Mouse (Mus musculus): Measurements from ENCODE around the gene Cacna1d. TPM values are rescaled to one million over a fixed set of nuclear protein-coding genes. Genes with fewer than 3 reads are reported as not detected.

Gene Cacna1d
- polyA plus RNA-seq, 1 experiment from 2014 or later = 4.5 TPM

GRCm38 (mm10) chr14:30066752-30067151, 424.5 kb downstream of the Cacna1d start:
- WGBS = 82% methylated on average over 12 of the region's 12 CpGs
- Histone ChIP-seq H3K9ac (no peak overlapping the region), H3K36me3 (no peaks in the 10 kb centered on the region), H3K4me3 (no peak overlapping the region), H3K4me2 (replicated peaks) (no peak overlapping the region), H3K27ac (no peak overlapping the region), H3K4me1 (no peaks in the 10 kb centered on the region), H3K27me3 (no peaks in the 10 kb centered on the region), H3K9me3 (replicated peaks) (no peaks in the 10 kb centered on the region)
- ATAC-seq (ENCODE audit: low FRiP score) = no peak

- Histone ChIP-seq H3K9me3 (replicated peaks) (no peaks in the 10 kb centered on the region), H3K4me3 (no peak overlapping the region), H3K4me2 (replicated peaks) (no peak overlapping the region), H3K36me3 (no peaks in the 10 kb centered on the region), H3K4me1 (no peaks in the 10 kb centered on the region), H3K9ac (no peak overlapping the region), H3K27ac (no peak overlapping the region), H3K27me3 (no peaks in the 10 kb centered on the region)
- WGBS = 83% methylated on average over 2 of the region's 2 CpGs
- ATAC-seq (ENCODE audit: low FRiP score) = no peak
Observed at GRCm38 (mm10) chr14:30064864-30065263, 426.4 kb downstream of the Cacna1d start.

GRCm38 (mm10) chr14:30056031-30056766, 435.1 kb downstream of the Cacna1d start:
- no peaks in the 10 kb centered on the region for H3K36me3 ChIP-seq
- peaks cover 9% of the 10 kb centered on the region; the same call in 1 of the 2 replicates for H3K4me1 ChIP-seq
- H3K4me2 ChIP-seq (replicated peaks) = no peak overlapping the region
- H3K27me3 ChIP-seq = no peaks in the 10 kb centered on the region
- H3K9ac ChIP-seq = no peak overlapping the region
- peak; percentile 86 for ATAC-seq (ENCODE audit: low FRiP score)
- H3K27ac ChIP-seq = 0 out of 2 replicates have a peak overlapping the region, but pooled peaks have one; percentile 0
- H3K4me3 ChIP-seq = no peak overlapping the region
- no peaks in the 10 kb centered on the region; the same call in 1 of the 2 replicates for H3K9me3 ChIP-seq (replicated peaks)
- 54% methylated on average over 13 of the region's 13 CpGs for WGBS

GRCm38 (mm10) chr14:30054922-30055321, 436.3 kb downstream of the Cacna1d start:
- no peaks in the 10 kb centered on the region for H3K36me3 ChIP-seq
- no peak overlapping the region for H3K9ac ChIP-seq
- H3K4me1 ChIP-seq = peaks cover 9% of the 10 kb centered on the region; the same call in 1 of the 2 replicates
- WGBS = 83% methylated on average over 7 of the region's 7 CpGs
- no peaks in the 10 kb centered on the region for H3K27me3 ChIP-seq
- no peak overlapping the region for H3K4me3 ChIP-seq
- no peak for ATAC-seq (ENCODE audit: low FRiP score)
- no peak overlapping the region for H3K4me2 ChIP-seq (replicated peaks)
- H3K27ac ChIP-seq = no peak overlapping the region
- no peaks in the 10 kb centered on the region; the same call in 1 of the 2 replicates for H3K9me3 ChIP-seq (replicated peaks)

GRCm38 (mm10) chr14:30050280-30050679, 441.0 kb downstream of the Cacna1d start:
- Histone ChIP-seq H3K27ac (no peak overlapping the region), H3K9me3 (replicated peaks) (no peaks in the 10 kb centered on the region; the same call in 1 of the 2 replicates), H3K27me3 (no peaks in the 10 kb centered on the region), H3K36me3 (no peaks in the 10 kb centered on the region), H3K4me1 (no peaks in the 10 kb centered on the region), H3K9ac (no peak overlapping the region), H3K4me3 (no peak overlapping the region), H3K4me2 (replicated peaks) (no peak overlapping the region)
- no peak for ATAC-seq (ENCODE audit: low FRiP score)
- 91% methylated on average over 8 of the region's 8 CpGs for WGBS

GRCm38 (mm10) chr14:30048049-30048448, 443.2 kb downstream of the Cacna1d start:
- ATAC-seq (ENCODE audit: low FRiP score) = no peak
- Histone ChIP-seq H3K4me2 (replicated peaks) (no peak overlapping the region), H3K4me3 (no peak overlapping the region), H3K9me3 (replicated peaks) (no peaks in the 10 kb centered on the region; the same call in 1 of the 2 replicates), H3K36me3 (no peaks in the 10 kb centered on the region), H3K9ac (no peak overlapping the region), H3K27me3 (no peaks in the 10 kb centered on the region), H3K4me1 (no peaks in the 10 kb centered on the region), H3K27ac (no peak overlapping the region)
- WGBS = 78% methylated on average over 3 of the region's 3 CpGs

- Histone ChIP-seq H3K27me3 (no peaks in the 10 kb centered on the region), H3K4me3 (no peak overlapping the region), H3K9ac (no peak overlapping the region), H3K4me2 (replicated peaks) (no peak overlapping the region), H3K27ac (no peak overlapping the region), H3K4me1 (no peaks in the 10 kb centered on the region), H3K36me3 (no peaks in the 10 kb centered on the region), H3K9me3 (replicated peaks) (no peaks in the 10 kb centered on the region)
- ATAC-seq (ENCODE audit: low FRiP score) = no peak
- WGBS = 91% methylated on average over 4 of the region's 4 CpGs
Observed at GRCm38 (mm10) chr14:30046976-30047375, 444.3 kb downstream of the Cacna1d start.

GRCm38 (mm10) chr14:30045704-30046220, 445.5 kb downstream of the Cacna1d start:
- Histone ChIP-seq H3K27me3 (no peaks in the 10 kb centered on the region), H3K27ac (no peak overlapping the region), H3K36me3 (no peaks in the 10 kb centered on the region), H3K4me1 (no peaks in the 10 kb centered on the region), H3K9ac (no peak overlapping the region), H3K4me2 (replicated peaks) (no peak overlapping the region), H3K4me3 (no peak overlapping the region), H3K9me3 (replicated peaks) (no peaks in the 10 kb centered on the region)
- ATAC-seq (ENCODE audit: low FRiP score) = no peak
- WGBS = 89% methylated on average over 8 of the region's 8 CpGs

GRCm38 (mm10) chr14:30045239-30045638, 446.0 kb downstream of the Cacna1d start:
- ATAC-seq (ENCODE audit: low FRiP score) = no peak
- Histone ChIP-seq H3K4me3 (no peak overlapping the region), H3K4me1 (no peaks in the 10 kb centered on the region), H3K9me3 (replicated peaks) (no peaks in the 10 kb centered on the region), H3K9ac (no peak overlapping the region), H3K4me2 (replicated peaks) (no peak overlapping the region), H3K36me3 (no peaks in the 10 kb centered on the region), H3K27ac (no peak overlapping the region), H3K27me3 (no peaks in the 10 kb centered on the region)
- 88% methylated on average over 10 of the region's 10 CpGs for WGBS

GRCm38 (mm10) chr14:30043356-30043940, 447.8 kb downstream of the Cacna1d start:
- 89% methylated on average over 7 of the region's 7 CpGs for WGBS

GRCm38 (mm10) chr14:30041836-30042235, 449.4 kb downstream of the Cacna1d start:
- Histone ChIP-seq H3K4me2 (replicated peaks) (no peak overlapping the region), H3K36me3 (no peaks in the 10 kb centered on the region), H3K9ac (no peak overlapping the region), H3K4me1 (no peaks in the 10 kb centered on the region), H3K4me3 (no peak overlapping the region), H3K27ac (no peak overlapping the region), H3K27me3 (no peaks in the 10 kb centered on the region), H3K9me3 (replicated peaks) (no peaks in the 10 kb centered on the region)
- no peak for ATAC-seq (ENCODE audit: low FRiP score)
- WGBS = 87% methylated on average over 9 of the region's 9 CpGs

More at GRCm38 (mm10) chr14:30043356-30043940, 447.8 kb downstream of the Cacna1d start:
- no peaks in the 10 kb centered on the region for H3K36me3 ChIP-seq
- ATAC-seq (ENCODE audit: low FRiP score) = no peak
- no peak overlapping the region for H3K4me2 ChIP-seq (replicated peaks)
- H3K4me1 ChIP-seq = no peaks in the 10 kb centered on the region
- no peaks in the 10 kb centered on the region for H3K27me3 ChIP-seq
- no peaks in the 10 kb centered on the region for H3K9me3 ChIP-seq (replicated peaks)
- no peak overlapping the region for H3K27ac ChIP-seq
- H3K4me3 ChIP-seq = no peak overlapping the region
- no peak overlapping the region for H3K9ac ChIP-seq

GRCm38 (mm10) chr14:30039413-30039812, 451.8 kb downstream of the Cacna1d start:
- no peaks in the 10 kb centered on the region for H3K27me3 ChIP-seq
- H3K9ac ChIP-seq = no peak overlapping the region
- H3K4me2 ChIP-seq (replicated peaks) = no peak overlapping the region
- no peak for ATAC-seq (ENCODE audit: low FRiP score)
- 75% methylated on average over 4 of the region's 4 CpGs for WGBS
- no peaks in the 10 kb centered on the region for H3K36me3 ChIP-seq
- H3K9me3 ChIP-seq (replicated peaks) = no peaks in the 10 kb centered on the region
- no peaks in the 10 kb centered on the region for H3K4me1 ChIP-seq
- H3K4me3 ChIP-seq = no peak overlapping the region
- H3K27ac ChIP-seq = no peak overlapping the region

All from hindbrain, embryonic 12.5 days (tissue).